24 mouse cellular contexts compared by ENCODE assay signal in the genomic region with DNA sequence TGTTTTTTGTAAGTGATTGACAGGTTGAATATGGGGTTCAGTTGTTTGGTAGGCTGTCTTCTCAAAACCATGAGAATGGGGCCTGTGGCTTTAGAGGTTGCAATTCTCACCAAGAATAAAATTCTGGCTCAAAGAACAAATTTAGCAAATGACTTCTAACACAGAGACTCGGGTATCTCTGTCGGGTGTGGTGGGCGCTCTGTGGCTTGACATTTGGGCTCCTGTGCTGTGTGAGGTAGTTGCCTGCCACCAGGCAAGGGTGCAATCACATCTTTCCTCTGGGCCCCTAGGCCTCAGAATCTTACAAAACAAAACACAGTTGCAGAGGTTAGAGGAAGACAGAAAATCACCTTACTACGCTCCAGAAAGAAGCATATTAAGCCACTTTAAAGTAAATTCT. TPM values are rescaled to one million over a fixed set of nuclear protein-coding genes. Genes with fewer than 3 reads are reported as not detected.
DNase-seq lines count a peak whose midpoint lies in the region; ATAC-seq and TF ChIP-seq lines count a peak whose summit lies in the region.
"Had no signal": no experiment of that assay in that cellular context is flagged by ENCODE, and none has a peak within 500 bp of the region (broad histone marks: within the 10 kb centered on the region; RNA-seq: fewer than 3 reads in every experiment).

No protein-coding gene starts in this region.

- TF ChIP-seq CTCF in spleen, adult 2 months (IDR thresholded peaks at IDR 0.05; ENCODE audit: extremely low read depth, insufficient read depth, insufficient read length, insufficient replicate concordance) = no peak

- 0 out of 2 replicates have a peak overlapping the region, but pooled peaks have one; percentile 26 for H3K27ac ChIP-seq in spleen, adult 2 months (ENCODE audit: insufficient read depth, low read length)
- H3K27ac ChIP-seq: forebrain, embryonic 10.5 days; hindbrain, embryonic 15.5 days; liver, embryonic 14.5 days; midbrain, embryonic 13.5 days; neural tube, embryonic 15.5 days had no signal

- no peaks in the 10 kb centered on the region for H3K36me3 ChIP-seq in spleen, adult 2 months (ENCODE audit: control insufficient read depth, insufficient read depth, low read length)
- H3K36me3 ChIP-seq: hindbrain, embryonic 15.5 days; midbrain, embryonic 13.5 days; neural tube, embryonic 15.5 days had no signal

- H3K27me3 ChIP-seq in spleen, adult 2 months (ENCODE audit: control insufficient read depth, insufficient read depth, low read length) = no peaks in the 10 kb centered on the region
- H3K27me3 ChIP-seq: hindbrain, embryonic 15.5 days; midbrain, embryonic 13.5 days; neural tube, embryonic 15.5 days had no signal

- ATAC-seq in activated CD4-positive, CD25-positive, alpha-beta regulatory T cell, adult 4 months = peak; percentile 12
- ATAC-seq: intestine, embryonic 16.5 days; midbrain, embryonic 13.5 days had no signal

- TF ChIP-seq POLR2A in spleen, adult 2 months (IDR thresholded peaks at IDR 0.05; ENCODE audit: low read depth, low read length) = no peak

- intact Hi-C loops in left cerebral cortex, postnatal 25 days (cut with DNase I) = no loop called here

- H3K4me3 ChIP-seq in spleen, adult 2 months (ENCODE audit: extremely low read depth, insufficient read depth, insufficient read length) = no peak overlapping the region
- H3K4me3 ChIP-seq: forebrain, embryonic 10.5 days; hindbrain, embryonic 15.5 days; megakaryocyte, embryonic 14.5 days; midbrain, embryonic 13.5 days; myocyte; neural tube, embryonic 15.5 days had no signal

- no peak for DNase-seq in spleen, adult 2 months (ENCODE audit: low read depth in 1 of 2, low spot score in 2 of 2)
- no peak for DNase-seq in spleen, postnatal 4 days (ENCODE audit: low spot score in 2 of 2)
- peak; percentile 74 for DNase-seq in CD4-positive, CD25-positive, alpha-beta regulatory T cell, adult 2 months (ENCODE audit: low read depth, low spot score)
- peak; percentile 45 to 56 for DNase-seq in thymus, postnatal 36 days
- DNase-seq in left cerebral cortex, postnatal 25 days (ENCODE audit: low spot score in 2 of 2) = no peak
- no peak for DNase-seq in cerebellum, postnatal 25 days
- DNase-seq: adrenal gland, adult 2 months; B cell, adult 2 months; cerebellum, adult 11 months; cerebellum, postnatal 10 days; forebrain, postnatal 0 days; gastrocnemius, postnatal 14 days; kidney, adult 9 months; kidney, postnatal 36 days; lung, embryonic 14.5 days had no signal

- peaks cover 7% of the 10 kb centered on the region for H3K4me1 ChIP-seq in spleen, adult 2 months (ENCODE audit: control insufficient read depth, insufficient read depth, insufficient read length)
- H3K4me1 ChIP-seq: hindbrain, embryonic 15.5 days; megakaryocyte, embryonic 14.5 days had no signal

- 61% methylated on average over 4 of the region's 4 CpGs for WGBS in spleen, adult 2 months

RNA-seq across cellular contexts. Expression of gene Lef1, which starts 43.6 kb away (rescaled TPM):
- polyA plus RNA-seq in spleen, adult 2 months (2012; rRNA removed) = 50.9 and 54.5 TPM in 2 replicates
- 100 to 1,000 TPM; 175 to 182 TPM for polyA plus RNA-seq in activated CD4-positive, CD25-positive, alpha-beta regulatory T cell, adult 4 months (2017; shearing (Covaris generic))
- total RNA-seq in left cerebral cortex, postnatal 25 days (2021) = 1 to 10 TPM; 6.3 to 6.4 TPM

Comparison
In these comparisons a context has a peak if more than half of its experiments do, and no peak if none do; other contexts are left out.
1. DNase-seq: peak in CD4-positive, CD25-positive, alpha-beta regulatory T cell, adult 2 months (single experiment) and thymus, postnatal 36 days (2 of 2); none in spleen, adult 2 months (0 of 2), spleen, postnatal 4 days (0 of 2), left cerebral cortex, postnatal 25 days (0 of 2) and cerebellum, postnatal 25 days (0 of 2).